Mouse (Mus musculus) monocyte, adult 2 months (primary cell): ENCODE measurements around the gene Fbxl2.
"Not testable (repeated sequence)": the region's sequence is repeated elsewhere in the genome, so short reads cannot be mapped to it uniquely, and the experiment has no call there.

Experiments
- DNase-seq, 2 experiments: peaks; one replicate each; pipeline ENCODE4 v3.0.0; 2022; ENCODE audit warnings: low spot score in 2 of 2, low read depth in 1 of 2

The Fbxl2 gene

DNA sequence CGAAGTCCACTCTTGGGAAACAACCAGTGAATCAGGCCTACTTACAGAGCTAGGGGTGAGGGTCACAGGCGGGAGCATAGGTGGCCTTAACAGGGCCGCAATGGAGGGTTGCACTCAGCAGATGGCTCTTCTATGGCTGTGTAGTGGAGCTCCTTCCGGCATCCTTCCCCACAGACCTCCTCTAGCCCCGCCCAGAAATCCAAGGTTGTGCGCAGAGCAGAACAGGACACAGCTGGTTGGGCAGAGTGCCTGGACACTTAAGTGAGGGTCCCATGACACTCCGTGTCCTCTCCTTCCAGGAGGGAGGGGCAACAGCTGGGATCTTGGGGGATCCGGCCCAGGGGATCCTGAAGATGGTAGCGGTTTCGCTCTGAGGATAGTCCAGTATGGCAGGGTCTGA, at the start of gene Fbxl2:
Fbxl2 (minus strand) TSS at position 164 of the 400 bp plus-strand sequence.
- no peak for DNase-seq

DNA sequence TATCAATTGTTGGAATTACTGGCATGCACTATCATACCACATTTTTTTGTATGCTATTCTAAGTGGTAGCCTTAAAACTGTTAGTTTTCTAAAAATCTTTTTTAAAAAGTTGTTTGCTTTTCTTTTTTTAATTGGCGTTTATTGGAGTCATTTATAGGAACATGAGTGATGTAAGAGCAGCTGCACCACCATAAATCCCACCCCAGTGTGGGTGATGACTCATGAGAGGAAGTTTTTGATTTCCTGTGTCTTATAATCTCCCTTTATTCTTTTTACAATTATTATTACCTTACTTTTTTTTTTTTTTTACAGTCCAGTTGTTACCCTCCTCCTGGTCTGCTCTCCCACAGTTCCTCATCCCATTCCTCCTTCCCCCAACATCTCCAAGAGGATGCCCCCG, 48.9 kb upstream of the Fbxl2 start:
- DNase-seq = no peak

DNA sequence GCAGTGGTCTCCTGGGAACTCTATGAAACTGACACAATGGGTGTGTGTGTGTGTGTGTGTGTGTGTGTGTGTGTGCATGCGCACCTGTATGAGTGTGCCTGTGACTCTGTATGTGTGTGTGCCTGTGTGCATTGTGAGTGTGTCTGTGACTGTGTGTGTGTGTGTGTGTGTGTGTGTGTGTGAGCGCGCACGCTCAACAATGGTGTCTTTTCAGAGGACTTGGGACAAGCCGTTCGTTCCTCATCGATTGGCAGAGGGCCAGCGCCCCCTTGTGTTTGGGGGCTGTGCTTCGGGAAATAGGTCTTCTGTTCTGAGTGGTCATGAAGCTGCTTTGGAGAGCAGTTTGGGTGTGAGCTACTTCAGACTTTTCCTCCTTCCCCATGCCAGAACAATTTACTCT, 46.2 kb upstream of the Fbxl2 start:
- not testable (repeated sequence) for DNase-seq

DNA sequence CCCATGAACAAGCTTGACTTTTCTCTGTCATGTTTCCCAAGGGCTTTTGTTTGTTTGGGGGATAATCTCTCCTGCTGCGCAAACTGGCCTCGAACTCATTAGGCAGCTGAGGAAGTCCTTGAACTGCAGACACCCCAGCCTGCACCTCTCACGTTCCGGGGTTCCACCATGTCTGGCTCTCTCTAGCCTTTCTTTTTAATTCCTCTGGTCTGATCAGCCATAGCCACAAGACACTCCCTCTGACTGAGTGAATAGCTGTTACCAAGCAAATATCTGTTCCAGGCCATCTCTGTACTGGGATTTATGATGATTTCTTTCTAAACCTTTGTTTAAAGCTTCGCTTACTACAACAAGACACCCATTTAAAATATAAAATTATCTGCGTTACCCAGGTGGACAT, 42.9 kb upstream of the Fbxl2 start:
- not testable (repeated sequence) for DNase-seq

DNA sequence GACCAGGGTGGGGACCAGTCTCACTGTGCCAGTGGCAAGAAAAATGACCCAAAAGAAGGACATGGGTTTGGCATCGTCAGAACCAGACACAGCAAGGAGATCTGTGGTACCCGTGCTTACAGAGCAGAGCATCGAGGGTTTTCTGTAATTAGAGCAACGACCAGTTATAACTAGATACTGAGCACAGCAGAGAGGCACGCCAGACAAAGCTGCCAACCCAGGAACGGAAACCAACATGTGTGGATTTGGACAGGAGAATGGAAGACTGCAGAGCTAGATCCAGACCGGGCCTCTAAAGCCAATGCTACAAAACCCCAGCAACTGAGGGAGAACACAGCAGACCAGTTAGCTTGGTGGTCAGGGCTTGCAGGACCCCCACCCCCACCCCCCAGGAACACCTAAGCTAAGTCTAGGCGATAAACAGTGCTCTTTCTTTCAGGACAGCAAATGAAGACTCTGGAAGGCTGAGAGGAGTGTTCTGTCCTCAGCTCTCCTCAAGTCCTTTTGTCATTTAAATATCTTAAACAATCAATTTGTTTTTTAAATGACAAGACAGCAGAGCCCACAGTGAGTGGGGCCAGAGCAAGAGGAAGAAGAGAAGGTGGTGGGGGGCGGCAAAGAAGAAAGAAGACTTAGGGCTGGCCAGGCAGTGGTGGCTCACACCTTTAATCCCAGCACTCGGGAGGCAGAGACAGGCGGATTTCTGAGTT, 41.3 kb upstream of the Fbxl2 start:
- DNase-seq = no peak

DNA sequence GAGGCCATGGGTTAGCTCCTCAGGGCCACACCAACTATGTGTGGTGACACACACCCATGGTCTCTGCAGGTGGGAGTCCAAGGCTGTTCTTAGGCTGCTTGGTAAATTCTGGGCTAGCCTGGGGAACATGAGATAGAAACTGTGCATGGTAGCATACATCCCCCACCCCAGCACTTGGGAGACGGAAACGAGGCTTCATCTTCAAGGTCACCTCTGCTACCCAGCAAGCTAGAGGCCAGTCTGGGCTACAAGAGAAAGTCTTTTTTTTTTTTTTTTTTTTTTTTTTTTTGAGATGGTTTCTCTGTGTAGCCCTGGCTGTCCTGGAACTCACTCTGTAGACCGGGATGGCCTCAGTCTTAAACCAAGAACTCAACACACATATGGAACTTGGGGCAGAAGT, 40.4 kb upstream of the Fbxl2 start:
- DNase-seq = no peak

DNA sequence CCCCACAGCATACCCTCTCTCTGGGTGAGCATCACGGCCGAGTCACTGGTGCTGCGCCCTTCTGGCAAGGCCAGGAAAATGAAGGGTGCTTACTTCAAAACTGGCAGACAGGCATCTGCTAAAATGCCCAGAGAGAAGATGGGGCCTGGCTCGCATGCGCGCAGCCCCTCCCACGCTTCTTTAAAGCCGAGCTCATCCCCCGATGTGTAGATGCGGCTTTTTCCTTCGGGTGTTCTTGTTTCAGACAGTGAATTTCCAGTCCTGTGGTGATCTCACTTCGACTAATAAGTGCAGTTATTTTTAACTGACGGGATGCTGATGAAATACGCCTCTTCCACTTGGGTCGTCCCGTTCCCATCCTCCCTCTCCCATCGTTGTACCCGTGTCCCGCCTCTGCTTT, 27.7 kb upstream of the Fbxl2 start:
- no peak for DNase-seq

DNA sequence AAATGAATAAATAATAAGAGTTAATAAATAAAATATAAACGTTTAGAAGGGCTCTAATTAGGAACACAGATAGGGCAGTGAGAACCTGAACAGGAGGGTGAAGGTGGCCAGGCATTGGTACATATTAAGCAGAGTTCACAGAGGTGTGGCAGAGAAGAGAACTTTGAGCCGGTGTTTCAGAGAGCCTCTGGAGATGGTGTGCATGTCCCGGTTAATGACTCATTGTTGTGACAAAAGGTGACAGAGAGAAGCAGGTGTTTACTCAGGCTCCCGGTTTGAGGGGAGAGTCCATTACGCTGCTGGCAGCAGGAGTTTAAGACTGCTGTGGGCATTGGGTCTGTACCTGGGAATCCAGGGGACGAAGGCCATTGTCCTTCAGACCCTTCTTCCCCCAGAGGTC, 23.4 kb upstream of the Fbxl2 start:
- DNase-seq = no peak

DNA sequence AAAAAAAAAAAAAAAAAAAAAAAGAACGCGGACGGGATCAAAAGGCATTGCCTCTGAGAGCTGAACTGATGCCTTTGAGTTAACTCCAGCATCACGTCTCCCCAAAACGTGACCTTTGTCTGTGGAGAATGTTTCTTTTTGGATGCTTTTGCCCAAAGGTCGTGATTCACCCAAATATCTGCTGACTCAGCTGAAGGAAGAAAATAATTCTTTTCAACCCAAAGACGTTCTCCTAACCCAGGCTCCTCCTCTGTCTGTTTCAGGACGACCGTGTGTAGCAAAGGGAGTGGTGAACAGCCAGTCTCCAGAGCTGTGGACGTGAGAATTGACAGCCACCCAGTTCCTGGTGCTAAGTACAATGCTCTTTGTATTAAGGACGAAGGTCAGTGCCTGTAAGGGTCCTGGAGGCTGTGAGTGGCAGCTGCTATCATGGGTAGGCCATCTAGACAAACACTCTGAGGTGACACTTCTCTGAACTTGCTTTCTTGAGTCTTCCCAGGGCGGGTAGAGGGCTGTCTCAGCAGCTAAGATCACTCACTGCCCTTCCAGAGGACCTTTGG, 22.6 kb upstream of the Fbxl2 start:
- no peak for DNase-seq

DNA sequence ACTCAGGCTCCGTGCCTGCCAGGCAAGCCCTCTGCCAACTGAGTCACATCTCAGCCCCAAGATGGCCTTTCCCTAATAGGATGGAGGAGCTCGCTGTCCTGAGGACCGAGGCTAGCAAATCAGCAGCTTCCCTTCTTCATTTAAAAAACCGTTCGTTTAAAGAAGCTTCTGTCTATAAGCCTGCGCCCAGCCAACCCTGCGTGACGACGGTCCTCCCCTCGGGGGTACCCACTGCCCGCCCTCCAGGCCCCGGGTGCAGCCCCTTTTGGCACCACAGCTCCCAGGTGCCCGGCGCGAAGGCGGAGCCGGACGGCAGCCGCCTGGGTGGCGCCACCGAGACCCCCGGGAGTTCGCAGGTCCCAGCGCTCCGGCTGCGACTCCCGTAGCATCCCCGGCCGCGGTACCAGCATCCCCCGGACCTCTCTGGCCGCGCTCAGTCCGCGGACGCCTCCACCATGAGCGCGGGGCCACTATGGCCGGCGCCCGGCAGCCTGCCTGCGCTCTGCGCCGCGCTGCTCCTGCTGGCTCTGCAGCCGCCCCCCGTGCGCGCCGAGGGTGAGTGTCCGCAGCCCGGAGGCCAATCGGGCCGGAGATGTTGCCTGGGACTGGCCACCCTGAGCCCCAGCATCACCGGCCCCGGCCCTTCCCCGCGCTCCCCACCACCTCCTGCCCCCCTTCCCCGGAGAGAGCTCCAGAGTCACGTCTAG, 11.3 kb upstream of the Fbxl2 start, which contains the start of gene Susd5:
Susd5 (plus strand) TSS at position 51 of the 707 bp plus-strand sequence.
- no peak for DNase-seq

DNA sequence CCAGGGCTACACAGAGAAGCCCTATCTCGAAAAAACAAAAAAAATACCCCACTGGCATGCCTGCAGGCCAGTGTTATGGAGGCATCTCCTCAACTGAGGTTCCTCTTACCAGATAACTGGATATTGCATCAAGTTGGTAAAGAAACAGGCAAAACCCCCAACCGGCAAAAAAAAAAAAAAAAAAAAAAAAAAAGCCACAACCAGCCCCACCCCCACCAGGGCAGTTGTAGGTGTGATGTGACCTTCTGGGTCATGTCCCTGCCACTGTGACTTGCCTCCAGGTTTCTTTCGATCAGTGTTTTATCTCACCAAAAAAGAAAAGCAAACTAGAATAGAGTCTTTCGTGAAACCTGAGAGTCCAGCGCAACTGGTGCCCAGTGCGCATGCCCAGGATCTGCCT, 6.9 kb upstream of the Fbxl2 start:
- no peak for DNase-seq

DNA sequence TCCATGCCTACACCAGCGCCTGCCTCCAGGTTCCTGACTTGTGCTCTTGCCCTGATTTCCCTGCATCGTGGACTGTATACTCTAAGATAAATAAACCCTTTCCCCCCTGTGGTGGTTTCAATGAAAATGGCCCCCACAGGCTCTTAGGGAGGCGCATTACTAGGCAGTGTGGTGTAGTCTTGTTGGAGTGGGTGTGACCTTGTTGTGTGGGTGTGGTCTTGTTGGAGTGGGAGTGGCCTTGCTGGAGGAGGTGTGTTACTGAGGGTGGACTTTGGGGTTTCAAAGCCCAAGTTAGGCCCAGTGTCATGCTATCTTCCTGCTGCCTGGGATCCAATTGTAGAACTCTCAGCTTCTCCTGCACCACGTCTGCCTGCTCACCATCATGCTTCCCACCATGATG, 6.0 kb upstream of the Fbxl2 start:
- DNase-seq = no peak

DNA sequence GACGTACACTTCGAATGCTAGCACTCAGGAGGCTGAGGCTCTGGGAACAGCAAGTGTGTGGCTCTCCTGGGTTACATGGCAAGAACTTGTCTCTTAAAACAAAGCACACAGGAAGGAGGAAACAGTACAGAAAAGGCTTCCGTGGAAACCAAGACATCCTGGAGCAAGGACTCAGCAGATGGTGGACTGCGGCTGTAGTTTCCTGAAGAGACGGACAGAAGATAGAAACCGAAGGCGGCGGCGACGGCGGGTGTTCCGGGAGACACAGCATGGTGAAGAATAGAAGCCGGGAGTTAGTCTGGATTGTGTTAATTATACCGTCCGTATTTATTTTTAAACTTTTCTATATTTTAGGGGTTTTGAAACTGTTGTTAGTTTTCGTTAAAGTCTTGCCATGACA, 4.8 kb upstream of the Fbxl2 start:
- no peak for DNase-seq

DNA sequence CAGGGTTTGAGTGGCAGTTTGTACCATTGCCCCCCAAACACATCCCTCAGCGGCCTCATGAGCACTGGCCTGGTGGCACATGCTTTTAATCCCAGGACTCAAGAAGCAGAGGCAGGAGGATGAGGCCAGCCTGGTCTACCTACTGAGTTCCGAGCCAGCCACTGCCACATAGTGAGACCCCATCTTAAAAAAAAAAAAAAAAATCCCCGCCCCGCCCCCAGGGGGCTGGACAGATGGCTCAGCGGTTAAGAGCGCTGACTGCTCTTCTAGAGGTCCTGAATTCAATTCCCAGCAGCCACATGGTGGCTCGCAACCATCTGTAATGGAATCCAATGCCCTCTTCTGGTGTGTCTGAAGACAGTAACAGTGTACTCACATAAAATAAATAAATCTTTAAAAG, 4.1 kb upstream of the Fbxl2 start:
- DNase-seq = no peak

DNA sequence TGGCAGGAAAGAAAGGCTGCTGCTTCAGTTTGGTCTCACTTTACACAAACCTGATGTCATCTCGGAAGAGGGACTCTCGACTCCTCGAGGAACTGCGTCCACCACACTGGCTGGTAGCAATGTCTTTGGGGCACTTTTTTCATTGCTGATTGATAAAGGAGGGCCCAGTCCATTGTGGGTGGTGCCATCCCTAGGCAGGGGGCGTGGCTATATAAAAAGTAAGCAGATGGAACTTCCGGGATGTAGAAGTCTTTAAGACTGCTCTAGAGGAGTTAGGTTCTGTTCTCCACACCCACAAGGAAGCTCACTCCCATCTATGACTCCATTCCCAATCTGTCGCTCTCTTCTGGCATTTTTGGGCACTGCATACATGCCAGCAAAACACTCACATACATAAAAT, 685 bp upstream of the Fbxl2 start:
- no peak for DNase-seq

DNA sequence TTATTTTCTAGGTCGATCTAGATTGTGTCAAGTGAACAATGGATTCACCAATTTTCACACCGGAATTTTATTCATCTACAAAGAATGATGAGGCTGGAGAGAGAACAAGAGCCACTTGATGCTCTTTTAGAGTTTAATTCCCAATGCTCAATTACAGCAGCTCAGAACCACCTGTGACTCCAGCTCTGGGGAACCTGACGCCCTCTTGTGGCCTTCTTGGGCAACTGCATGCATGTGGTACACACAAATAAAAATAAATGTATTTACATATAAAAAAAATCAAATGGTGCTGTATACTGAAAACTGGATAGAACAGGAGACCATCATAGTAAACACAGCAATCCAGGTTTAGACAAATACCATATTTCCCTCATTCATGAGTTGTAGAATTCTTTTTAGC, 1.5 kb downstream of the Fbxl2 start:
- no peak for DNase-seq

DNA sequence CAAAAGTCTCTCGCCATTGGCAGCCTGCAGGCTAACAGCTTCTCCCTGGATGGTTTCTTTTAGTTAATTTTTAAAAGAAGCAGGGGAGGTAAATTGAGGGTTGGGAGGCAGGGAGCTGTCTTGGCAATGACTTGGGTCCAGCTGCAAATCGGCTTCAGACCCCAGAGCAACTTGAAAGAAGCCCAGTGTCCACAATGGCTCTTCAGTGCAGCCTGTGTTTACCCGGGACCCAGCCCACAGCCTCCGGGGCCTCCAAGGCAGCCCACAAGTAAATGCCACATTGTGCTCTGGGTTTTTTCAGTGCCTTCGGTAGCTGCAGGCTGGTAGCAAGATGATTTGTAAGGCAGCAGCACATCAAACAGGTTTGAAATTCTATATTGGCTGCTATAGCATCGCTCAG, 3.5 kb downstream of the Fbxl2 start:
- no peak for DNase-seq

DNA sequence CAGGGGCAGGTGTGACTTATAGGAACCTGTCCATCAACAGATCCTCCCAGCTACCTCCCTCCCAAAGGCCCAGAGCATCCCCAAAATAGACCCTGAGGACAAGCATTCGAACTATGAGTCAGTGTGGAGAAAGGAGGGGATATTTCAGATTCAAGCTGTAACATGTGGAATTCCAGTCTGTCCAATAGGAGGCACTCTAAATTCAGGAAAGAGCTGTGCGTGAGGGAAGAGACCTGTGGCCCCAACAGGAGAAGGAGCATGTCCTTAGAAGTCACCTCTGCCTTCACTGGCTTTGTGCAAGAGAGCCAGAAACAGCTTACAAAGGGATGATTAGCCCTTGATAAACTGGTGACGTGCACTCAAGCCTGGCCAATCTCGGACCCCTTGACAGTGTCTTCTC, 5.0 kb downstream of the Fbxl2 start:
- DNase-seq = no peak

DNA sequence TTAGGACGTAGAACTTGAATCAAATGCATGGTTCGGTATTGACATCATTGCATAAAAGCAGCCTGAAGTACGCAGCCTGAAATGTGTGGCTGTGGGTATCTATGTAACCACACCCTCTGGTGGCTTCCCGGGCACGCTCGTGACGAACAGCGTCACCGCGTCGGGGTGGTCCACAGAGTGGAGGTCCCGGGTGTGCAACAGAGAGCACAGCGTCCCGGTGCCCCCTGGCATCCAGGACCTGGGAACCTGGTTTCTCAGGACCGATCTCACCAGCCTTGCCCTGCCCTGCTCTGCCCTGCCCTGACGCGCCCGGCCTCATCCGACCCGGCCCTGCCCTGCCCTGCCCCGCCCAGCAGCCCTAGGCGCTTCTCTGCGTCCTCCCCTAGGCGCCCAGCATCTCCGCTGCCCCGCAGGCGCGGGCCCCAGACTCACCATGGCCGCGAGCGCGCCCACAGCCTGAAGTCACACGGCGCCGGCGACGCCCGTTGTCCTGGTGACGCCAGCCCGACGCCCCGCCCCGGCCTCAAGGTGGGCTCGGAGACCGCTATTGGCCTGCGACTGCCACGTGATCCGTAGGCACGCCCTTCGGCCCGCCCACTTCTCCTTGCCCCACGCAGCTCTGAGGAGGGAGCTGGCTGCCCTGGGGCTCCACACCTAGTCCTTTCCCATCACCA, 19.6 kb downstream of the Fbxl2 start:
- peak; percentile 42 to 48 for DNase-seq

DNA sequence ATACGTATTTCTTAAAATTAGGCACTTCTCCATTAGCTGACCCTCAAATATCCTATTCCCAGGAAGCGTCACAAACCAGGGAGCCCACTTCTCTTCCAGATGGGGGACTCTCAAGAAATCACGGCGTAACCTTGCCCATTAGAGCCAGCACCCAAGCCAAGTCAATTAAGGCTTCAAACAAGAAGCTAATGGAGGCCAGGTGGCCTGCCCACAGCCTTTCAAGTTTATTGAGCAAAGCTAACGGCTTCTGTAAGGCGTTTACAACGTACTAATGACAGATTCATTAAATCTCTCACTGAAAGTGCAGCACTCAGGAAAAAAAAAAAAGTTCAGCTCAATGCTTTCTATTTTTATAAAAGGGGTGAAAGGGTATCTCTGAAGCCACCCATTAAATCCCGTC, 20.1 kb downstream of the Fbxl2 start:
- no peak for DNase-seq

DNA sequence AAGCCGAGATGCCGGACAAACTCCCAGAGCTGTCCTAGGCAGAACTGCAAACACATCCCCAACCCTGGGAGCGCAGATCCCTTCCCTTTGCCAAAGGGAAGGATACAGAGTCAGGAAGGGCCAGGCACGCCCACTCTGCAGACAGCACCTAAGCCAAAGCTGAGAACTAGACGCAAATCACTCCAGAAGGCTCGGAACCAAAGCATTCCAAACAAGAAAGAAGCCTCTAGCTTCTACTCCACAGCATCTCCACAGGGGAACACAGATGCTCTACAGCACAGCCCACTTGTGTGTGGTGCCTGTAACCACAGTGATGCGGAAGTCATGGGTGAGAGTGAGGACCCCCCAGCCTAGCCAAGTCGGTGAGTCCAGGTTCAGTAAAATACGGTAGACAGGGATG, 20.8 kb downstream of the Fbxl2 start:
- no peak for DNase-seq

DNA sequence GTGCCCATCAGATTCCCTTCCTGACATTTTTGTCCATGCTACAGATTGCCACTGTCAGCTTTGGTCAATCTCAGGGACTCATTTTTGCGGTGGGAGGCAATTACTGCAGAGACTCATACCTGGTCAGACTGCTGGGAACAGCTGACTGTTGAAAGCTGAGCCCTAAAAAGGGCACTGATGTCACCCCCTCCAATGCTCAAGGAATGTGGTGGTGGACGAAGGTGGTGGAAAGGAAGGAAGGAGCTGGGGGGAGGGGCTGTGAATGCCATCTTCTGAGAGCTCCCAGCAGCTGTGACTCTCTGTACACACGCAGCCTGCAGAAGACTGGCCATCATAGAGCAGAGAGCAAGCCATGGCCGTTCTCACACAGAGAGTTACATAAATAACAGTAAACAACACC, 23.9 kb downstream of the Fbxl2 start:
- DNase-seq = no peak
